Mouse (Mus musculus) kidney, postnatal 36 days (tissue): ENCODE results near the gene Dock2.

Source experiments
- DNase-seq, 2 experiments: peaks; one replicate each; pipeline ENCODE4 v3.0.0; 2021 to 2022; ENCODE audit warnings: mixed read lengths in 2 of 2

Gene Dock2

DNA sequence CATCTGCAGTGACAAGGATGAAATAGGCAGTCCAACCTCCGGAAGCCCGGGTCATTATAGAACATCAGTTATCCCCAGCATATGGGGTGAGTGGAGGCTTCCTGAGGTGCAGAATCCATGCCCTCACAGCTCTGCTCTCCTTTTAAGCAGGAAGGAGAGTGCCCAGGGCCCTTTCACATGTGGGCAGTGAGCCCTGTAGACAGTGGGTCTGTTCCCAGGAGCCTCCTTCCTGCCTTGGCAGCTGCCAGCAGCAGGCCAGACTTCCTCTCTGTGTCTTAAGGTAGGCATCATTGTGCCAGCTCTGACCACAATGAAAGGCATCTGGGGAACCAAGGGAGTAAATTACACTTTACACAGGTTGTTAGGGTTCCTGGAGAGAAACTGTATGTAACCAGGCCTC, 14.3 kb downstream of the Dock2 start:
- DNase-seq: no peak

- no peak for DNase-seq
Observed at GRCm38 (mm10) chr11:34763739-34764361, 19.8 kb downstream of the Dock2 start.

DNA sequence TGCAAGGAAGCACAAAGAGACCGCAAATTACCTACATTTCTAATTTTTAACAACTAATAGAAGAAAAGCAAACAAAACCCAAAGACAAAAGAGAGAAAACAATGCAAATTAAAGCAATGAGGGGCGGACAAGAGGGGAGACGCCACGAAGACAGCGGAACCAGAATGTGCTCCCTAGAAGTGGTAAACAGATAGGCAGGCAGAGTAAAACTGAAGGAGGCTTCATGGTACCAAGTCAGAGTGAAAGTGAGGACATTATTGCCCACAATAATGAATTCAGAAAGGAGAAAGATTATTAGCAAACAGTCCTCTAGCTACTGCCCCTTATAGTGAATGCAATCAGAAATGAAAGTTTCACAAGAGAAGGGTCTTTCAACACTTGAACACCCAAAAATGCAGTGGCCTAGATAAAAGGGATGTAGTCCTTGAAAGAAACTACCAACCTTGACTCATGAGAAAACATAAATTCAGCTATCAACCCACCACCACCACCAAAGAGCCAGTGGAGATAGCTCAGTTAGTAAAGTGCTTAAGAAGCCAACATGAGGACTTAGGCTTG, 21.0 kb downstream of the Dock2 start:
- no peak for DNase-seq

DNA sequence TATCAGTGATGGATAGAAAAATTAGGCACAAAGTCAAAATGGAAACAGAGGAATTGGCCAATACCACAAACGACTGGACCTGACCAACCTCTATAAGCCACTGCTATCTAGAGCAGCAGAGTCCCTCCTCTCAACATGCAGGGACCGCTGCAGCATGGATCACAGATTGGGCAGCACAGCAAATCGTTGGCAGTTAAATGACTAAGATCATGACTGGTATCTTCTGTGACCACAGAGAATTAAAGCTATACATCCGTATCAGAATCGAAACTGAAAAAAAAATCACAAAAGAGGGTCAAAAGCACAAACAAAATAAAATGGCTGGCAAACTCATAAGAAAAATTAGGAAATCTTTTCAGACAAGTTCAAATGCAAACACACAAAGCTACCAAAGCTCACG, 21.6 kb downstream of the Dock2 start:
- DNase-seq: no peak

DNA sequence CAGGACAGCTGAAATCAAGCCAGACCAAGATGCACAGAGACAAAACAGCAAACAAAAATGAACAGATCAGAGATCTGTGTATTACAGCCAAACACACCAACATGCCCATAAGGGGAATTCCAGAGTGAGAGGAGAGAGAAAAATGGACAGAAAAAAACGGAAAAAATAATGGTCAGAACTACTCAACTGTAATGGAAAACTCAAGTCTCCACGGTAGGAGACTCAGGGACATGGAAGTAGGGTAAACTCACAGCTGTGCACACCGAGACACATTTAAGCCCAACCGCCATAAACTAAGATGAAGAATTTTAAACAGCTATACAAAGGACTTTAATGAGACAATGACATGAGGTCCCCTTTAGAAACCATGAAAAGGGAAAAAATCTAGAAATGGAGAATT, 24.1 kb downstream of the Dock2 start:
- DNase-seq: no peak

GRCm38 (mm10) chr11:34741081-34741480, 42.6 kb downstream of the Dock2 start:
- DNase-seq: no peak

DNA sequence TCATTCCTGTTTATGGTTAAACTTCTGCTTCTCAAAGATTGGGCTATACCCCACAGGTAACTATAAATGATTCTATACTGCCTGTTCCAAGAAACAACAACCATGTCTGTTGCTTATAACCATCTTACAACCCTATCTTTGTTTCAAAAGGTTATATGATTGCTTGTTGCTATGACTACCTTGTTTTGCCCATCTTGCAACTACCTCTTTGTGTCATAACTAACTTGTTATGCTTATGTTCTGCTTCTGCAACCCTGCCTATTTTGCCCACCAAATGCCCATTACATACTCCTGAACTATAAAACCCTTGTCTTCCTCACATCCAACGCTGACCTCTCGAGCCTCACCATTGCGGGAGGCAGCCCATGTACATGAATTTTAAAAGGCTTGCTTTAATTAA, 43.9 kb downstream of the Dock2 start:
- no peak for DNase-seq

GRCm38 (mm10) chr11:34738945-34739344, 44.7 kb downstream of the Dock2 start:
- DNase-seq: no peak

GRCm38 (mm10) chr11:34737193-34737592, 46.5 kb downstream of the Dock2 start:
- no peak for DNase-seq

DNA sequence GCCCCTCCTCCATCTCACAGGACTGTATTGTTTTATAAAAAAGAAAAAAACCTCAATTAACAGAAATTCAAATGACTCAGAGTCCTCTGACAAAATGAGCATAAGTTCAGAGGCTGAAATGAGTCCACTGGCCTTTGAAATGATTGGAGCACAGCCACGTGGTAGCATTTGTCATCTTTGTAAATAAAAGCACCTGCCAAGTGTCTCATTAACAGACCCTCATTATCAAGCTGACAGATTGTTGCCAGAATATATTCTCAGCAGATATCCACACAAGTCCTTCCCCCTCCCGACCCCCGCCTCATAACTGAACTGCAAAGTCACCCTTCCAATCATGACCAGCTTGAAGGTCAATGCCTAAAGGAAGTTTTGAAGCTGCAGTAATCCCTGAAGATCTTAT, 49.7 kb downstream of the Dock2 start:
- no peak for DNase-seq

DNA sequence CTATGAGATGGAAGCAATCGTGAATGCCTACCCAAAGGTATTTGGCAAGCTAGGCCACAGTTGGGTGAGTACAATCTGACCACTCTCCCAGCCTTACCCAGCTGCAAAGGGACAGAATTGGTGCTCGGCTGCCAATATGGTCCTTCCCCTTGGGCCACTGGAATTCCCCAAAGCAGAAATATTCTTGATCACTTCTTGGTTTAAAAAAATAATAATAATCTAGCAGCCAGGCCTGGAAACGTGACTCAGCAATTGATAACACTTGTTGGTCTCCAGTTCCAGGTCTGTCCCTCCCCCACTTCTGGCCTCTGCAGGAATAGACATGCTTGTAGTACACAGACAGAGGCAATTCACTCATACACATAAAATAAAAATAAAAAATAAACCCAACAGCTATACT, 56.2 kb downstream of the Dock2 start:
- DNase-seq: no peak

DNA sequence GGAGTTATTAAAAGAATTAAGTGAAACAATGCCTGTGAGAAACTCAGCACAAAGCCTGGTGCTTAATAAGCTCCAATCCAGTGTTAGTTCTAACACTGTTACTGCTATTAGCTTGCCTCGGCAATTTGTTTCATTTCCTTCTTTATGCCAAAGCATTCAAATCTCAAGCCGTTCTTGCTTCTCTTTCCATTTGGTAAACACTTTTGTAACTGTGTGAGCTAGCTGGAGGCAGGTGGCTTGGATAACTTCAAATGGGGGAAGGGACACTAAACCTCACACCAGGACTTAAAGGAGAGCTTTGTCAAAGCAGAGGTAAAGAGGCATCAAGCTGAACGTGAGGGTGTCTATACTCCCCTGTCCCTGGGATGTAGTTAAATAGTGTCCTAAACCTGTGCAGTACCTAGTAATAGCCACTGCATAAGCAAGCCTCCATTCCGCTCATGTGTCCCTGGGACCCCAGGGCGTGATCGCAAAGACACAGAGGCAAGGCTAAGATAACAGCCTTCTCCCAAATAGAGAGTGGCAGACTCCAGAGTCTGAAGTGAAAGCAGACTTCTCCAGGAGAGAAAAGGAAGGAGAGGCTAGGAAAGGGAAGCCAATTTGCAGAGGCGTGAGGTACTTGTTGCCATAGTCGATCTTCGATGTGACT, 56.9 kb downstream of the Dock2 start:
- no peak for DNase-seq

DNA sequence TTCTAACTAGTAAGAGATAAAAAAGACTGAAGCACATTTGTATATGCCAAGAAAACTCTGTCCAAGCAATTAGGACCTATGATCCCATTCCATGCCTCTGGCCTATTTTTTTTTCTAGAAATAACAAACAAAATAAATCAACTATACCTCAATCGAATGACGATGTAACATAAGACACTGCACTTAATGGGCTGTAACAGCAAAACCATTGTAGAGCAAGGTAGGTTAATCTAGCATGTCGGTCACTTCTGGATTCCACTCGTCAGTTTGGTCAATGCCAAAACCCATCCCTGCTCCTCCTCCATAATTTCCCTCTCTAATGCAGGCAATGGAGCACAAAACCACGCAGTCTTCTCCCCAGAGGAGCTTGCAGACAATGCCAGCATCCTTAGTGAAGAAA, 70.3 kb downstream of the Dock2 start:
- no peak for DNase-seq

GRCm38 (mm10) chr11:34708278-34708677, 75.4 kb downstream of the Dock2 start:
- no peak for DNase-seq

DNA sequence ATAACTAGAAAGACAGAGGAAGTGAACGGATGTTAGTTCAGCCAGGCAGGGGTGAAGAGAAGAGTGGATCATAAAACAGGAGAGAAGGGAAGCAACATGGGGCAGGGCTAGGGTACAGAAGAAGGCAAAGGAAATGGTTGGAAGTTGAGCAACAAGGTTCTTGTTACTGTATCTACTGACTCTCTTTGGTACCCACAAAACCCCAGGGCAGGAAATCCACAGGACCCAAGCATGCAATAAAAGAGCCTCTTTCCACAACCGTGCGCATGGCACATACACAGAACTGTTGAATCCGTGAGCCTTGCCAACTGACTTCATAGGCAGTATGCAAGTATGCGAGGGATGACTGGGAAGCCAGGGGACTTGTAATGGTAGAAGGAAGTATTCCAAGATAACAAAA, 76.3 kb downstream of the Dock2 start:
- no peak for DNase-seq

- DNase-seq: no peak
Observed at GRCm38 (mm10) chr11:34705108-34705446, 78.6 kb downstream of the Dock2 start.

DNA sequence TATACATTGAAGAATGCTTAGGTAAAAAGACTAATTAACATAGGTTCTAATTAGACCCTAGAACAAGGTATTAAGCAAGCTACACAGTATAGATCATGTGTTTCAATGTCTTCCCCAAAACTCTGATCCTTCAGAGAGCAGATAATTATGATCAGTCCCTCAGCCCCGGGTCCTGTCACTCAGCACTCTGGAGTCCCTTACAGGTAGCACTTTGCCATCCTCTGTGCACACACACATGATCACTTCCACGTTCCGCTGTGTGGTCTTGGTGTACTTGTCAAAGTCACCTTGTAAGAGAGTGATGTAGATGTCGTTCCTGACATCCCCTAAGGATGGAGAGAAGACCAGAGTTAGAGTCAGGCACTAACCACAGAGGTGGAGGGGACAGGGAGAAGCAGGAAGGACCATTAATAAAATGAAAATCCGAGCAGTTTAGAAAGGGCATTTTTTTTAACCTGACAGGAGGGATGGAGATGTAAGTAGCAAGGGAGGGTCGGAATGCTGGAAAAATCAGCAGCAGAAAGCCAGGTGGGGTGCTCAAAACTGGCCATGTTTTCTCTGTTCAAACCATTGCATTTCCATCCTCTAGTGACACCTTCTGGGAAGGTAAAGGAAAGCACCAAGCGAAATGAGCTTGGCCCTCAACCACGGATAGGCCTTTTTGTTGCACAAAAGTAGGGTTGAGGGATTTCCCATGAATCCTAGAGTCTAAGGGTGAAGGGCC, 79.1 kb downstream of the Dock2 start:
- no peak for DNase-seq

DNA sequence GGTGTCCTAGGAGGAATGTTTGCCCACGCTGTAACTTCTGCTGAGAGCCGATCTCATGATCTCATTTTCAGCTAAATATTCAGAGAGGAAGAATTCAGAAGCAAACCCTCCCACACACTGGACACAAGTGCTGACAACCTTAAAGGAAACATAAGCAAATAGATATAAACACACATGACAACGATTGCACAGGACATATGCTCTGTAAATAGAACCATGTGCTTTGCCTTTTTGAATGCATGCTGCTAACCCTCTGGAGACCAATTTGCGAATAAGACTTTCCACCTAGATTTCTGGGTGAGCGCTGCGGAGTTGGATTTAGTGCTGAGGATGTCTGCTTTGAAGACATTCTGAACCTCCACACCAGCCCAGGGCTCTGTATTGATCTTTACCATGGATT, 79.8 kb downstream of the Dock2 start:
- no peak for DNase-seq

DNA sequence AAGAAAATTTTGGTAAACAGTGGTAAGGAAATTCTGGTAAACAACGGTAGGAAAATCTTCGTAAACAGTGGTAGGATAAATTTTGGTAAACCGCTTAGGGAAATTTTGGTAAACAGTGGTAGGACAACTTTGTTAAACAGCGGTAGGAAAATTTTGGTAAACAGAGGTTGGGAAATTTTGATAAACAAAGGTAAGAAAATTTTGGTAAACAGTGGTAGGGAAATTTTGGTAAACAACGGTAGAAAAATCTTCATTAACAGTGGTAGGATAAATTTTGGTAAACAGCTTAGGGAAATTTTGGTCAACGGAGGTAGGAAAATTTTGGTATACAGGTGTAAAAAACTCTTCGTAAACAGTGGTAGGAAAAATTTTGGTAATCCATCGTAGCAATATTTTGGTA, 101.9 kb downstream of the Dock2 start:
- no peak for DNase-seq

DNA sequence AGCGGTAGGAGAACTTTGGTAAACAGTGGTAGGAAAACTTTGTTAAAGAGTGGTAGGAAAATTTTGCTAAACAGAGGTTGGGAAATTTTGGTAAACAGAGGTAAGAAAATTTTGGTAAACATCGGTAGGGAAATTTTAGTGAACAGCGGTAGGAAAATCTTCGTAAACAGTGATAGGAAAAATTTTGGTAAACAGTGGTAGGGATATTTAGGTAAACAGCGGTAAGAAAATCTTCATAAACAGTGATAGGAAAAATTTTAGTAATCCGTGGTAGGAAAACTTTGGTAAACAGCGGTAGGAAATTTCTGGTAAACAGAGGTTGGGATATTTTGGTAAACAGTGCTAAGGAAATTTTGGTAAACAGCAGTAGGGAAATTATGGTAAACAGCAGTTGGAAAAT, 239.1 kb downstream of the Dock2 start:
- DNase-seq: no peak

- no peak for DNase-seq
Observed at GRCm38 (mm10) chr11:34532131-34532530, 251.6 kb downstream of the Dock2 start.

DNA sequence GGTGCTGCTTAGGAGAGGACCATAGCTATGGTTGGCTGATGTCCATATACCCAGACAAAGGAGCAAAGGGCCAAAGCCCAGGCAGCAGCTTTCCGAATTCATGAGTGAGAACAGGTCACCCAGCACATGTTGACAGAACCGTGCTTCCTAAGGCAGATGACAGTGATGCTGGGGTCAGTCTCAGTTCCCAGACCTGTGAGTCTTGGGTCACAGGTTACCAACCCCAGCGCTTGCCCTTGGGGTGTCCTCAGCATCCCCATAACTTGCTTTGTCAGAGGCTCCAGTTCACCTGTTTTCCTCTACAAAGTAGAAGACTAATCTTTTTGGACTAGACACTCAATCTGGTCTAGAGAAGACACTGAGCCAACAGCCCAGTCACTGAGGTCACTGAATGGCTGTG, 252.7 kb downstream of the Dock2 start:
- no peak for DNase-seq

DNA sequence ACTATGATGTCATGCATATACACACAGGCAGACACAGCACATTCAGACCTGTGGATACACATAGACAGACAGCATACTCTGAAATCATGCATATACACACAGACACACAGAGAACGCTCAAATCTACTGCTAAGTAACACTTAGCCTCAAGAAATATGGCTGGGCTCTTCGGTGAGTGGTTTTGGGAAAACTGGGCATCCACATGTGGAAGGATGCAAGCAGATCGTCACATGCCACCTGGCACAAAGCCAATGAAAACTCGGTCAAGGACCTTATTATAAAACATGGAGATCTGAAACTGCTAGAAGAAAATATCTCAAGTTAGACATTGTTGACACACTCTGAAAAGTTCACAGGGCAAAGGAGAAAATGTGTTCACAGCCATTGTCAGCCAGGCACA, 255.7 kb downstream of the Dock2 start:
- DNase-seq: no peak

GRCm38 (mm10) chr11:34527238-34527637, 256.5 kb downstream of the Dock2 start:
- DNase-seq: no peak
